Mouse (Mus musculus) lung, postnatal 0 days (tissue): ENCODE results near the gene Samsn1.

Experiments used
- CTCF ChIP-seq: IDR thresholded peaks from 2 replicates; pipeline ENCODE4 v1.5.1; 2016; ENCODE audit warnings: antibody characterized with exemption, mild to moderate bottlenecking
- EP300 ChIP-seq: IDR thresholded peaks from 2 replicates; pipeline ENCODE4 v1.6.1; 2016; ENCODE audit warnings: antibody characterized with exemption, mild to moderate bottlenecking, control low read depth

DNA sequence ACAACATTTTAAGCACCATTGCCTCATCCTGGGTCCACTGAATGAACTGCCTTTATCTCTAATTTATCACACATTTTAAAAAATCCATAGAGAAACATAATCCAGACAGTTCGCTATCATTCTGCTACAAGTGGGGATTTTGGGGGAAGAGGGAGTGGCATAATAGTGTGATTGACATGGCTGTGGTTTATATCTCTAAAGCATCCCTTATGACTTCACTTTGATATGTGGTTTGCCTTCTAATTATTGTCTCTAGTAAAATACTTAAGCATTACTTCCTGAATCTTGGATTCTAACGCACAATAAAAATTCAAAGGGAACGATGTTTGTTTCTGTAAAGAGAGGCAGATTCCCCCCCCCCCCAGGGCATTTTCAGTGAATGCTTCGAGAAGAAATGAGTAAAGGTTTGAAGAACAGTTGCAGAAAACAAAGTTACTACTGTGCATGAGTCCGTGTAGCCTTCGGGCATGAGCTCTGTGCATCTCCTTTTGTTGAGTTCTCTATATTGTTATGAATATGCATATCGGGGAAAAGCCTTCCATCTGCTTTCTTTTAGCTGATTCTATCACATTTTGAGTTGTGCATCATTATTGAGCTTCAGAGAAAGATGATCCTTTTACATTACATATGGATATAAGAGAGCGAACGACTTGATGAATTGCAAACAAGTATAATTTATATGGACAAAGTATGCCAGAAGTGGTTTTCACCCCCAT lies 168.4 kb downstream of the Samsn1 start:
- no peak for TF ChIP-seq CTCF
- TF ChIP-seq EP300 = no peak
